In genomic region chr2:106733396-106733795, GRCm38 (mm10) we compare ENCODE assay signal across 21 mouse cellular contexts. TPM values are rescaled to one million over a fixed set of nuclear protein-coding genes. Genes with fewer than 3 reads are reported as not detected.
DNase-seq lines count a peak whose midpoint lies in the region; ATAC-seq and TF ChIP-seq lines count a peak whose summit lies in the region.
"Had no signal": no experiment of that assay in that cellular context is flagged by ENCODE, and none has a peak within 500 bp of the region (broad histone marks: within the 10 kb centered on the region; RNA-seq: fewer than 3 reads in every experiment).

No protein-coding gene starts in this region.

- no peak overlapping the region for H3K4me3 ChIP-seq in forebrain, embryonic 13.5 days
- H3K4me3 ChIP-seq in forebrain, embryonic 16.5 days (replicated peaks; ENCODE audit: low read length): no peak overlapping the region
- no peak overlapping the region for H3K4me3 ChIP-seq in liver, embryonic 13.5 days (replicated peaks)
- no peak overlapping the region for H3K4me3 ChIP-seq in liver, postnatal 0 days (ENCODE audit: low read depth, low read length)
- H3K4me3 ChIP-seq in MEL (ENCODE audit: control insufficient read depth in 1 of 2, insufficient read depth in 1 of 2, low read depth in 2 of 2, low read length in 2 of 2): peak overlapping the region in 1 of 2 experiments; percentile 16; a peak in 1 of 4 replicates
- H3K4me3 ChIP-seq: embryonic facial prominence, embryonic 10.5 days; embryonic facial prominence, embryonic 12.5 days had no signal

- no peaks in the 10 kb centered on the region for H3K27me3 ChIP-seq in forebrain, embryonic 13.5 days
- no peaks in the 10 kb centered on the region for H3K27me3 ChIP-seq in forebrain, embryonic 16.5 days (replicated peaks; ENCODE audit: control insufficient read depth, insufficient read depth, low read length)
- no peaks in the 10 kb centered on the region for H3K27me3 ChIP-seq in liver, embryonic 13.5 days
- no peaks in the 10 kb centered on the region for H3K27me3 ChIP-seq in liver, postnatal 0 days (ENCODE audit: insufficient read depth, low read length)
- no peaks in the 10 kb centered on the region for H3K27me3 ChIP-seq in MEL (ENCODE audit: control insufficient read depth in 1 of 2, insufficient read depth in 2 of 2, low read length in 2 of 2)
- H3K27me3 ChIP-seq: embryonic facial prominence, embryonic 12.5 days; Patski had no signal

- peaks cover 13% of the 10 kb centered on the region; the same call in 1 of the 2 replicates for H3K36me3 ChIP-seq in forebrain, embryonic 13.5 days (ENCODE audit: poor library complexity, severe bottlenecking)
- no peaks in the 10 kb centered on the region for H3K36me3 ChIP-seq in forebrain, embryonic 16.5 days (ENCODE audit: control insufficient read depth, insufficient read depth)
- H3K36me3 ChIP-seq in liver, embryonic 13.5 days: no peaks in the 10 kb centered on the region
- H3K36me3 ChIP-seq in liver, postnatal 0 days (replicated peaks; ENCODE audit: insufficient read depth, low read length): no peaks in the 10 kb centered on the region
- peaks cover 0 to 14% of the 10 kb centered on the region in 2 experiments; a peak in 2 of 4 replicates for H3K36me3 ChIP-seq in MEL (ENCODE audit: control insufficient read depth in 1 of 2, insufficient read depth in 2 of 2, low read length in 2 of 2)
- H3K36me3 ChIP-seq: embryonic facial prominence, embryonic 12.5 days had no signal

- no peak for DNase-seq in liver, embryonic 13.5 days
- no peak for DNase-seq in liver, postnatal 0 days
- DNase-seq in MEL (ENCODE audit: low read depth, low spot score): peak; percentile 29
- DNase-seq in right cerebral cortex, postnatal 10 days (ENCODE audit: low spot score in 2 of 2): no peak
- DNase-seq: adrenal gland, adult 8-10 months; adrenal gland, postnatal 14 days; adrenal gland, postnatal 36 days; cerebellum, adult 11-12 months; cerebellum, adult 2 months; cerebellum, adult 9-10 months; cerebellum, postnatal 10 days; cerebellum, postnatal 25 days; forebrain, postnatal 0 days had no signal

- no peak for TF ChIP-seq RAD21 in MEL (IDR thresholded peaks at IDR 0.05; ENCODE audit: low read depth, low read length)

- peaks cover 69% of the 10 kb centered on the region for H3K4me1 ChIP-seq in forebrain, embryonic 13.5 days
- peaks cover 35% of the 10 kb centered on the region for H3K4me1 ChIP-seq in forebrain, embryonic 16.5 days (replicated peaks; ENCODE audit: control insufficient read depth, insufficient read depth, low read length)
- peaks cover 45% of the 10 kb centered on the region for H3K4me1 ChIP-seq in liver, embryonic 13.5 days (replicated peaks)
- 0 out of 2 replicates have a peak, but pooled peaks cover 2% of the 10 kb centered on the region for H3K4me1 ChIP-seq in liver, postnatal 0 days (ENCODE audit: insufficient read depth)
- peaks cover 10 to 20% of the 10 kb centered on the region in 2 experiments for H3K4me1 ChIP-seq in MEL (ENCODE audit: control insufficient read depth in 1 of 2, insufficient read depth in 2 of 2, low read length in 2 of 2)

- ATAC-seq in forebrain, embryonic 13.5 days: no peak
- no peak for ATAC-seq in forebrain, embryonic 16.5 days
- ATAC-seq in liver, embryonic 13.5 days (ENCODE audit: low read depth): no peak
- ATAC-seq in liver, postnatal 0 days: no peak
- ATAC-seq: activated CD4-positive, CD25-positive, alpha-beta regulatory T cell, adult 4 months; forebrain, embryonic 14.5 days; forebrain, postnatal 0 days; Patski had no signal

- TF ChIP-seq POLR2A in MEL (IDR thresholded peaks at IDR 0.05; ENCODE audit: control insufficient read depth in 1 of 2, insufficient read depth in 1 of 2, low read depth in 1 of 2, low read length in 2 of 2, poor library complexity in 1 of 2): no peak

- 0 out of 2 replicates have a peak overlapping the region, but pooled peaks have one; percentile 1 for H3K27ac ChIP-seq in forebrain, embryonic 13.5 days
- H3K27ac ChIP-seq in forebrain, embryonic 16.5 days (ENCODE audit: low read length): no peak overlapping the region
- peak overlapping the region; percentile 51; the same call in 1 of the 2 replicates for H3K27ac ChIP-seq in liver, embryonic 13.5 days
- no peak overlapping the region for H3K27ac ChIP-seq in liver, postnatal 0 days (ENCODE audit: low read depth)
- H3K27ac ChIP-seq in MEL (ENCODE audit: control insufficient read depth, low read depth, low read length): peak overlapping the region; percentile 91
- H3K27ac ChIP-seq: embryonic facial prominence, embryonic 10.5 days; embryonic facial prominence, embryonic 12.5 days had no signal

- H3K9me3 ChIP-seq in forebrain, embryonic 13.5 days (replicated peaks): no peaks in the 10 kb centered on the region
- H3K9me3 ChIP-seq in forebrain, embryonic 16.5 days (ENCODE audit: control insufficient read depth, low read length): no peaks in the 10 kb centered on the region
- no peaks in the 10 kb centered on the region for H3K9me3 ChIP-seq in liver, embryonic 13.5 days (replicated peaks)
- H3K9me3 ChIP-seq in liver, postnatal 0 days (ENCODE audit: low read length): no peaks in the 10 kb centered on the region
- H3K9me3 ChIP-seq in MEL (replicated peaks; ENCODE audit: insufficient read depth, low read length): no peaks in the 10 kb centered on the region
- H3K9me3 ChIP-seq: embryonic facial prominence, embryonic 10.5 days; embryonic facial prominence, embryonic 12.5 days had no signal

- H3K79me2 ChIP-seq in MEL (ENCODE audit: control insufficient read depth, insufficient read depth, low read length, poor library complexity): no peaks in the 10 kb centered on the region

- H3K4me2 ChIP-seq in forebrain, embryonic 13.5 days: no peak overlapping the region
- no peak overlapping the region for H3K4me2 ChIP-seq in forebrain, embryonic 16.5 days (ENCODE audit: low read length)
- H3K4me2 ChIP-seq in liver, embryonic 13.5 days: no peak overlapping the region
- no peak overlapping the region for H3K4me2 ChIP-seq in liver, postnatal 0 days (ENCODE audit: low read depth, low read length)
- H3K4me2 ChIP-seq: embryonic facial prominence, embryonic 12.5 days had no signal

- 58% methylated on average over 5 of the region's 5 CpGs for WGBS in forebrain, embryonic 13.5 days
- 57% methylated on average over 5 of the region's 5 CpGs for WGBS in forebrain, embryonic 16.5 days
- 36% methylated on average over 5 of the region's 5 CpGs for WGBS in liver, embryonic 13.5 days (ENCODE audit: insufficient replicate concordance)
- 51% methylated on average over 5 of the region's 5 CpGs for WGBS in liver, postnatal 0 days (ENCODE audit: insufficient replicate concordance)

- no peak for TF ChIP-seq EP300 in liver, postnatal 0 days (IDR thresholded peaks at IDR 0.05; ENCODE audit: low read depth)
- TF ChIP-seq EP300 in MEL (IDR thresholded peaks at IDR 0.05; ENCODE audit: low read depth in 1 of 2, low read length in 2 of 2): peak; percentile 60 to 86

- H3K9ac ChIP-seq in forebrain, embryonic 13.5 days: no peak overlapping the region
- no peak overlapping the region for H3K9ac ChIP-seq in forebrain, embryonic 16.5 days (replicated peaks; ENCODE audit: low read depth, low read length)
- no peak overlapping the region for H3K9ac ChIP-seq in liver, embryonic 13.5 days
- no peak overlapping the region for H3K9ac ChIP-seq in liver, postnatal 0 days (replicated peaks)
- no peak overlapping the region for H3K9ac ChIP-seq in MEL (ENCODE audit: control insufficient read depth, low read depth, low read length, poor library complexity, severe bottlenecking)
- H3K9ac ChIP-seq: embryonic facial prominence, embryonic 12.5 days; forebrain, postnatal 0 days had no signal

- no peak for TF ChIP-seq CTCF in liver, postnatal 0 days (IDR thresholded peaks at IDR 0.05; ENCODE audit: low read depth)
- TF ChIP-seq CTCF in MEL (IDR thresholded peaks at IDR 0.05 in 2 of 3, conservative IDR thresholded peaks at IDR 0.05 in 1 of 3; ENCODE audit: control insufficient read depth in 1 of 3, insufficient read depth in 1 of 3, low read depth in 2 of 3, low read length in 3 of 3, poor library complexity in 1 of 3, severe bottlenecking in 1 of 3): no peak

TF ChIP-seq in MEL, 35 proteins besides CTCF, POLR2A, EP300 and RAD21 (continues in another document):
- TF ChIP-seq ZKSCAN1 (IDR thresholded peaks at IDR 0.05; ENCODE audit: low read depth, low read length) (no peak), ELF1 (IDR thresholded peaks at IDR 0.05; ENCODE audit: low read depth, low read length) (no peak), GATA1 (IDR thresholded peaks at IDR 0.05; ENCODE audit: low read depth, low read length) (peak; percentile 74), MAZ (IDR thresholded peaks at IDR 0.05; ENCODE audit: low read depth, low read length) (peak; percentile 31; the same call in 1 of the 2 replicates), ETS1 (IDR thresholded peaks at IDR 0.05; ENCODE audit: low read depth, low read length) (peak; percentile 51; the same call in 1 of the 2 replicates), HCFC1 (IDR thresholded peaks at IDR 0.05; ENCODE audit: low read depth, low read length) (0 out of 2 replicates have a peak, but pooled peaks have one; percentile 22), TBP (IDR thresholded peaks at IDR 0.05; ENCODE audit: low read depth, low read length) (no peak), TCF12 (IDR thresholded peaks at IDR 0.05; ENCODE audit: low read depth, low read length) (peak; percentile 50), RCOR1 (IDR thresholded peaks at IDR 0.05; ENCODE audit: low read depth, low read length) (no peak), CHD1 (IDR thresholded peaks at IDR 0.05; ENCODE audit: low read depth, low read length) (no peak), POLR2AphosphoS5 (IDR thresholded peaks at IDR 0.05; ENCODE audit: borderline replicate concordance, low read depth, low read length) (no peak), MAX (IDR thresholded peaks at IDR 0.05; ENCODE audit: low read length) (no peak), MAFK (IDR thresholded peaks at IDR 0.05; ENCODE audit: borderline replicate concordance, low read depth, low read length) (no peak), SMC3 (IDR thresholded peaks at IDR 0.05; ENCODE audit: low read depth, low read length) (no peak), ZNF384 (IDR thresholded peaks at IDR 0.05; ENCODE audit: low read depth, low read length) (no peak), BHLHE40 (IDR thresholded peaks at IDR 0.05; ENCODE audit: borderline replicate concordance, low read depth, low read length) (peak; percentile 23; the same call in 1 of the 2 replicates), POLR2AphosphoS2 (IDR thresholded peaks at IDR 0.05; ENCODE audit: low read length) (no peak)

RNA-seq across cellular contexts. Expression of gene Mpped2, which starts 40.3 kb away (rescaled TPM):
- 180 and 197 TPM in 2 replicates for polyA plus RNA-seq in forebrain, embryonic 13.5 days (2015; fragmentation: Nextera tagmentation; extraction: Ambion mirVana)
- 187 and 199 TPM in 2 replicates for polyA plus RNA-seq in forebrain, embryonic 16.5 days (2015; fragmentation: Nextera tagmentation; extraction: Ambion mirVana)
- polyA plus RNA-seq in liver, embryonic 13.5 days (2015; fragmentation: Nextera tagmentation; extraction: Ambion mirVana): 3.4 and 3.9 TPM in 2 replicates
- polyA plus RNA-seq in liver, postnatal 0 days (2015; fragmentation: Nextera tagmentation; extraction: Ambion mirVana): 0.64 and 1.3 TPM in 2 replicates
- total RNA-seq in MEL (2012; rRNA removed): 0.04 and 0.23 TPM in 2 replicates
- under 1 TPM in 1 of 2 experiments, not detected in 1; 0.10 TPM for polyA plus RNA-seq in MEL (2012; ENCODE audit: insufficient read depth in 1 of 2, insufficient read length in 2 of 2, low read depth in 1 of 2, low replicate concordance in 2 of 2, missing spikeins in 1 of 2)
- polyA plus RNA-seq: activated CD4-positive, CD25-positive, alpha-beta regulatory T cell, adult 4 months; C2C12 had no signal

Comparison
In these comparisons a context has a peak if more than half of its experiments do, and no peak if none do; other contexts are left out.
1. H3K27ac ChIP-seq: peak in forebrain, embryonic 13.5 days (single experiment), liver, embryonic 13.5 days (single experiment) and MEL (single experiment); none in forebrain, embryonic 16.5 days (single experiment) and liver, postnatal 0 days (single experiment).
2. RNA of gene Mpped2, which starts 40.3 kb away (polyA plus RNA-seq): 187 to 199 TPM in forebrain, embryonic 16.5 days and 180 to 197 TPM in forebrain, embryonic 13.5 days; 3.4 to 3.9 TPM in liver, embryonic 13.5 days, 0.64 to 1.3 TPM in liver, postnatal 0 days and 0.10 TPM in MEL; every median in the first group is over 10 times any median in the second.